Mouse (Mus musculus): ENCODE measurements around the gene Gdf15. TPM values are rescaled to one million over a fixed set of nuclear protein-coding genes. Genes with fewer than 3 reads are reported as not detected.

Gdf15 gene
- polyA plus RNA-seq, 1 experiment from 2014 or later, result 1.4 TPM

GRCm38 (mm10) chr8:70671615-70672324 lies 39.5 kb upstream of the Gdf15 start:
- Histone ChIP-seq H3K27me3 (replicated peaks) (no peaks in the 10 kb centered on the region), H3K9ac (no peak overlapping the region), H3K27ac (0 out of 2 replicates have a peak overlapping the region, but pooled peaks have one; percentile 3), H3K4me2 (no peak overlapping the region), H3K9me3 (no peaks in the 10 kb centered on the region), H3K4me1 (peaks cover 20% of the 10 kb centered on the region), H3K4me3 (replicated peaks) (no peak overlapping the region), H3K36me3 (no peaks in the 10 kb centered on the region)
- 62% methylated on average over 10 of the region's 10 CpGs for WGBS
- no peak for ATAC-seq (ENCODE audit: insufficient read depth, low FRiP score, low read depth)

- H3K4me2 ChIP-seq, result no peak overlapping the region
- H3K36me3 ChIP-seq, result no peaks in the 10 kb centered on the region
- no peak overlapping the region for H3K27ac ChIP-seq
- ATAC-seq (ENCODE audit: insufficient read depth, low FRiP score, low read depth), result no peak
- 62% methylated on average over 5 of the region's 5 CpGs for WGBS
- no peak overlapping the region for H3K4me3 ChIP-seq (replicated peaks)
- no peaks in the 10 kb centered on the region for H3K9me3 ChIP-seq
- H3K9ac ChIP-seq, result no peak overlapping the region
- H3K27me3 ChIP-seq (replicated peaks), result no peaks in the 10 kb centered on the region
- no peaks in the 10 kb centered on the region for H3K4me1 ChIP-seq
These were observed 34.8 kb upstream of the Gdf15 start for GRCm38 (mm10) chr8:70667071-70667470.

- Histone ChIP-seq H3K4me2 (no peak overlapping the region), H3K4me1 (peaks cover under 1% of the 10 kb centered on the region), H3K9ac (no peak overlapping the region), H3K27me3 (replicated peaks) (no peaks in the 10 kb centered on the region), H3K36me3 (no peaks in the 10 kb centered on the region), H3K9me3 (no peaks in the 10 kb centered on the region), H3K27ac (no peak overlapping the region), H3K4me3 (replicated peaks) (no peak overlapping the region)
- no peak for ATAC-seq (ENCODE audit: insufficient read depth, low FRiP score, low read depth)
- 63% methylated on average over 2 of the region's 2 CpGs for WGBS
These were observed 33.3 kb upstream of the Gdf15 start for GRCm38 (mm10) chr8:70665599-70665998.

GRCm38 (mm10) chr8:70664631-70665030 lies 32.4 kb upstream of the Gdf15 start:
- Histone ChIP-seq H3K4me2 (no peak overlapping the region), H3K27me3 (replicated peaks) (no peaks in the 10 kb centered on the region), H3K27ac (no peak overlapping the region), H3K9ac (no peak overlapping the region), H3K36me3 (no peaks in the 10 kb centered on the region), H3K4me3 (replicated peaks) (no peak overlapping the region), H3K9me3 (no peaks in the 10 kb centered on the region), H3K4me1 (peaks cover 7% of the 10 kb centered on the region)
- WGBS, result 67% methylated on average over 3 of the region's 3 CpGs
- ATAC-seq (ENCODE audit: insufficient read depth, low FRiP score, low read depth), result no peak

- no peaks in the 10 kb centered on the region for H3K9me3 ChIP-seq
- no peaks in the 10 kb centered on the region for H3K27me3 ChIP-seq (replicated peaks)
- no peaks in the 10 kb centered on the region for H3K36me3 ChIP-seq
- WGBS, result 44% methylated on average over 4 of the region's 4 CpGs
- no peak overlapping the region for H3K4me2 ChIP-seq
- H3K9ac ChIP-seq, result no peak overlapping the region
- no peak for ATAC-seq (ENCODE audit: insufficient read depth, low FRiP score, low read depth)
- H3K27ac ChIP-seq, result no peak overlapping the region
- peaks cover 11% of the 10 kb centered on the region for H3K4me1 ChIP-seq
- no peak overlapping the region for H3K4me3 ChIP-seq (replicated peaks)
These were observed 31.4 kb upstream of the Gdf15 start for GRCm38 (mm10) chr8:70663691-70664090.

- peak within 1 kb of the TSS; percentile 81 for H3K9ac ChIP-seq
These were observed 28.0 kb upstream of the Gdf15 start, which contains the start of gene Pgpep1 for GRCm38 (mm10) chr8:70660273-70660725. Gene Pgpep1, minus strand, starts transcription at chr8:70660388.

GRCm38 (mm10) chr8:70659604-70660272 lies 27.5 kb upstream of the Gdf15 start:
- Histone ChIP-seq H3K9ac (peak overlapping the region; percentile 81), H3K36me3 (peaks cover 4% of the 10 kb centered on the region; the same call in 1 of the 2 replicates), H3K4me2 (peak overlapping the region; percentile 88), H3K27ac (peak overlapping the region; percentile 90), H3K27me3 (replicated peaks) (no peaks in the 10 kb centered on the region), H3K4me3 (replicated peaks) (peak overlapping the region; percentile 85), H3K4me1 (peaks cover 23% of the 10 kb centered on the region), H3K9me3 (no peaks in the 10 kb centered on the region)
- ATAC-seq (ENCODE audit: insufficient read depth, low FRiP score, low read depth), result peak; percentile 96
- under 1% methylated on average over 42 of the region's 44 CpGs for WGBS

More at GRCm38 (mm10) chr8:70660273-70660725, 28.0 kb upstream of the Gdf15 start, which contains the start of gene Pgpep1:
- ATAC-seq (ENCODE audit: insufficient read depth, low FRiP score, low read depth), result peak; percentile 65
- Histone ChIP-seq H3K4me3 (replicated peaks) (peak within 1 kb of the TSS; percentile 85), H3K9me3 (no peaks in the 10 kb centered on the region), H3K27ac (peak within 1 kb of the TSS; percentile 90), H3K4me2 (peak within 1 kb of the TSS; percentile 88), H3K4me1 (peaks cover 23% of the 10 kb centered on the region), H3K36me3 (peaks cover 3% of the 10 kb centered on the region; the same call in 1 of the 2 replicates), H3K27me3 (replicated peaks) (no peaks in the 10 kb centered on the region)
- WGBS, result 1% methylated on average over 14 of the region's 14 CpGs

- WGBS, result under 1% methylated on average over 31 of the region's 31 CpGs
- Histone ChIP-seq H3K9me3 (no peaks in the 10 kb centered on the region), H3K27ac (peak overlapping the region; percentile 90), H3K36me3 (peaks cover 6% of the 10 kb centered on the region; the same call in 1 of the 2 replicates), H3K4me3 (replicated peaks) (peak overlapping the region; percentile 85), H3K4me2 (peak overlapping the region; percentile 88), H3K4me1 (peaks cover 23% of the 10 kb centered on the region), H3K27me3 (replicated peaks) (no peaks in the 10 kb centered on the region), H3K9ac (peak overlapping the region; percentile 81)
- ATAC-seq (ENCODE audit: insufficient read depth, low FRiP score, low read depth), result peak; percentile 21; the same call in 1 of the 2 replicates
These were observed 26.8 kb upstream of the Gdf15 start for GRCm38 (mm10) chr8:70658897-70659603.

GRCm38 (mm10) chr8:70657739-70658138 lies 25.5 kb upstream of the Gdf15 start:
- WGBS, result 80% methylated on average over 2 of the region's 2 CpGs
- 0 out of 2 replicates have a peak overlapping the region, but pooled peaks have one; percentile 85 for H3K4me3 ChIP-seq (replicated peaks)
- H3K9ac ChIP-seq, result peak overlapping the region; percentile 24
- no peaks in the 10 kb centered on the region for H3K9me3 ChIP-seq
- no peaks in the 10 kb centered on the region for H3K27me3 ChIP-seq (replicated peaks)
- peak overlapping the region; percentile 88 for H3K4me2 ChIP-seq
- H3K27ac ChIP-seq, result 0 out of 2 replicates have a peak overlapping the region, but pooled peaks have one; percentile 1
- peaks cover 6% of the 10 kb centered on the region; the same call in 1 of the 2 replicates for H3K36me3 ChIP-seq
- ATAC-seq (ENCODE audit: insufficient read depth, low FRiP score, low read depth), result no peak
- peaks cover 23% of the 10 kb centered on the region for H3K4me1 ChIP-seq

GRCm38 (mm10) chr8:70657214-70657613 lies 25.0 kb upstream of the Gdf15 start:
- H3K27ac ChIP-seq, result no peak overlapping the region
- peaks cover 7% of the 10 kb centered on the region for H3K36me3 ChIP-seq
- ATAC-seq (ENCODE audit: insufficient read depth, low FRiP score, low read depth), result no peak
- no peak overlapping the region for H3K9ac ChIP-seq
- WGBS, result 90% methylated on average over 3 of the region's 3 CpGs
- H3K4me2 ChIP-seq, result no peak overlapping the region
- H3K27me3 ChIP-seq (replicated peaks), result no peaks in the 10 kb centered on the region
- H3K4me3 ChIP-seq (replicated peaks), result no peak overlapping the region
- no peaks in the 10 kb centered on the region for H3K9me3 ChIP-seq
- peaks cover 23% of the 10 kb centered on the region for H3K4me1 ChIP-seq

GRCm38 (mm10) chr8:70656193-70656790 lies 24.0 kb upstream of the Gdf15 start:
- Histone ChIP-seq H3K36me3 (peaks cover 13% of the 10 kb centered on the region), H3K27me3 (replicated peaks) (no peaks in the 10 kb centered on the region), H3K27ac (no peak overlapping the region; the same call in 1 of the 2 replicates), H3K4me2 (no peak overlapping the region), H3K9me3 (no peaks in the 10 kb centered on the region), H3K4me1 (peaks cover 23% of the 10 kb centered on the region), H3K4me3 (replicated peaks) (no peak overlapping the region), H3K9ac (no peak overlapping the region)
- 64% methylated on average over 13 of the region's 13 CpGs for WGBS
- ATAC-seq (ENCODE audit: insufficient read depth, low FRiP score, low read depth), result no peak
